Mouse (Mus musculus) adrenal gland, postnatal 36 days (tissue): Measurements from ENCODE around the gene Cnrip1. TPM values are rescaled to one million over a fixed set of nuclear protein-coding genes. Genes with fewer than 3 reads are reported as not detected.

Experiments used
- DNase-seq, 2 experiments: peaks; one replicate each; pipeline ENCODE4 v3.0.0; 2021; ENCODE audit warnings: mixed read lengths in 1 of 2
- total RNA-seq, 2 experiments: library from RNA; stranded (reverse); gene quantifications; 2 replicates each; pipeline ENCODE4 v1.2.3; 2021

Gene Cnrip1
- total RNA-seq, 2 experiments from 2014 or later, result 12.1 to 14.9 TPM

DNA sequence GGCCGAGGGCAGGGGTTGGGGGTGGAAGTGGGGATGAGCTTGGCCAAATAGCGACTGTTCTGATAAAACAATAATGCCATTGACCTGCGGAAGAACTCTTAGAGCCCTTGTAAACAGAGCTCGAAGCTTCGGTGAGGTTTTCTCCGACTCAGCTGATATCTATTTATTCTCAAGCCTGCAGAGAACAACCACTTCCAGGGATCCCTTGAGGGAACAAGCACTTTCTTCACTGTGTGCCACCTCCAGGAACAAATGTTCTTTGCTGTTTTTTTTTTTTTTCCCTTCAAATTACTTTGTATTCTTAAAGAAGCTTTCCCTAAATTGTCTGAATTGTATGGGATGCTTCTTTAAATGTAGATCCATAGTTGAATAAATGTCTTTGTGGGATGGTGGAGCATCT lies 56.0 kb downstream of the Cnrip1 start:
- DNase-seq, result no peak

DNA sequence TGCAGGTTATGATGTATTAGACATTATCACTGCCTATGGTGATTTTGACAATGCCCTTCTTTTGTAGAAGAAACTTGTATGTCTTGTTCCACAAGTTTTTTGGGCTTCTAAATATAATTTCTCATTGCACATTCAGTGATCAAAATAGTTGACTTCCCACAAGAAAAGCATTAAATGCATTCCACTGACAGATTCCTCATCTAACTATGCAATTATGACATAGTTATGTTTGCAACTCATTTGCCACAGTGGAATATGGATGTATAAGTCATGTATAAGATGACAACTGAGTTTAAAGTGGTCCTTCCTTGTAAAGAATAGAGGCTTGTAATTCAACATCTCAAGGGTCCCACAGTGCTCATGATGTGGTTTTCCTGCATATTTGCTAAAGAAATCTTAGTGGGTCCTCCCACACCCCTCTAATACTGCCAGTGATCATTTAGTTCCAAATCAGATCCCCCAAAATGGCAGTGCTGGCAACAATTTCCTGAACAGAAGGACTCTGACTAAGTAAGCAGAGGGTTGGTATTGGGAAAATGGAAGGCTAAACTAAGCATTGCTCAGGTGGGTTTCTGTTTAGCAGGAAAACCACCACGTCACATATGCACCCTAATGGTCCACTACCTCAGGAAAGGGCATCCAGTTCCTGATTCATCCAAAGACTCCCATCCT lies 61.2 kb downstream of the Cnrip1 start:
- DNase-seq, result no peak

DNA sequence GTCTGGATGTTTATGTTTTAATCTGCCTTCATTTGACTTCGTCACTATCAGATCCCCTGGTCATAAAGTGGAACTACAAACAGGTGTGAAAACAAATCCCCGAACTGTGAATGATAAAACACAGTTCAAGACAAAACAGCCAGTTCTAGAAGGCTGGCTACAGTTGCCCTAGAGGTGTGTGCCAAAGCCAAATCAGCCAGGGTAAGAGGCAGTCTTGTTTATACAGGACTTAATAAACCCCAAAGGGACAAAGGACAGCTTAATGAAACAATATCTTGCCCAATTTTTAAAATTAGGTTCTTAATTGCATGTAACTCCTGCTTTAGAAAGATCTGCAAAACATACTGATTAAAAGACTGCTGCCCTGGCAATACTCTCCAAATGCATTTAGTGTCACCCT lies 75.0 kb downstream of the Cnrip1 start:
- DNase-seq, result no peak

Other genes with a start within 250 kb of the Cnrip1 start
- 1 to 10 TPM in 1 of 2 experiments, under 1 TPM in 1; 0.63 to 1.1 TPM for gene Fbxo48, start 100.2 kb upstream of the Cnrip1 start, total RNA-seq
- gene Plek, start 795 bp downstream of the Cnrip1 start, total RNA-seq, result 1 to 10 TPM; 4.0 to 4.8 TPM
- gene Ppp3r1, start 107.7 kb downstream of the Cnrip1 start, total RNA-seq, result 100 to 1,000 TPM in 1 of 2 experiments, 10 to 100 TPM in 1; 92.5 to 111 TPM
- gene Wdr92, start 130.5 kb downstream of the Cnrip1 start, total RNA-seq, result 10 to 100 TPM; 16.8 to 17.8 TPM
- 10 to 100 TPM; 51.4 to 58.3 TPM for gene Pno1, start 160.0 kb downstream of the Cnrip1 start, total RNA-seq
- 10 to 100 TPM; 48.0 to 63.3 TPM for gene C1d, start 206.0 kb downstream of the Cnrip1 start, total RNA-seq